Mouse (Mus musculus): ENCODE data around the gene Cmss1. TPM values are rescaled to one million over a fixed set of nuclear protein-coding genes. Genes with fewer than 3 reads are reported as not detected.

The Cmss1 gene
- polyA plus RNA-seq, 1 experiment: 18.8 TPM

GRCm38 (mm10) chr16:57568648-57569404 lies 37.8 kb downstream of the Cmss1 start:
- H3K27ac ChIP-seq (ENCODE audit: control insufficient read depth, insufficient read depth, low read depth, low read length, poor library complexity): no peak overlapping the region
- WGBS: 87% methylated on average over 7 of the region's 7 CpGs

GRCm38 (mm10) chr16:57566215-57566614 lies 40.4 kb downstream of the Cmss1 start:
- Histone ChIP-seq H3K4me3 (replicated peaks; ENCODE audit: control insufficient read depth, low read depth, low read length) (no peak overlapping the region), H3K4me1 (ENCODE audit: control insufficient read depth, insufficient read depth, low read length) (no peaks in the 10 kb centered on the region), H3K27ac (ENCODE audit: control insufficient read depth, insufficient read depth, low read depth, low read length, poor library complexity) (no peak overlapping the region)
- 81% methylated on average over 3 of the region's 3 CpGs for WGBS
- TF ChIP-seq POLR2A (IDR thresholded peaks at IDR 0.05; ENCODE audit: borderline replicate concordance, control insufficient read depth, low read depth, low read length) (no peak), CTCF (IDR thresholded peaks at IDR 0.05; ENCODE audit: control insufficient read depth, insufficient read depth, low read length) (no peak)

More at GRCm38 (mm10) chr16:57568648-57569404, 37.8 kb downstream of the Cmss1 start:
- Histone ChIP-seq H3K4me3 (replicated peaks; ENCODE audit: control insufficient read depth, low read depth, low read length) (no peak overlapping the region), H3K4me1 (ENCODE audit: control insufficient read depth, insufficient read depth, low read length) (no peaks in the 10 kb centered on the region; the same call in 1 of the 2 replicates)
- TF ChIP-seq POLR2A (IDR thresholded peaks at IDR 0.05; ENCODE audit: borderline replicate concordance, control insufficient read depth, low read depth, low read length): no peak
- TF ChIP-seq CTCF (IDR thresholded peaks at IDR 0.05; ENCODE audit: control insufficient read depth, insufficient read depth, low read length): no peak

- H3K4me1 ChIP-seq (ENCODE audit: control insufficient read depth, insufficient read depth, low read length): no peaks in the 10 kb centered on the region
- no peak overlapping the region for H3K4me3 ChIP-seq (replicated peaks; ENCODE audit: control insufficient read depth, low read depth, low read length)
- TF ChIP-seq CTCF (IDR thresholded peaks at IDR 0.05; ENCODE audit: control insufficient read depth, insufficient read depth, low read length) (no peak), POLR2A (IDR thresholded peaks at IDR 0.05; ENCODE audit: borderline replicate concordance, control insufficient read depth, low read depth, low read length) (no peak)
- H3K27ac ChIP-seq (ENCODE audit: control insufficient read depth, insufficient read depth, low read depth, low read length, poor library complexity): no peak overlapping the region
- WGBS: 51% methylated on average over 1 of the region's 1 CpGs
These were observed 41.9 kb downstream of the Cmss1 start for GRCm38 (mm10) chr16:57564807-57565206.

- Histone ChIP-seq H3K4me1 (ENCODE audit: control insufficient read depth, insufficient read depth, low read length) (no peaks in the 10 kb centered on the region), H3K4me3 (replicated peaks; ENCODE audit: control insufficient read depth, low read depth, low read length) (no peak overlapping the region), H3K27ac (ENCODE audit: control insufficient read depth, insufficient read depth, low read depth, low read length, poor library complexity) (no peak overlapping the region)
- 79% methylated on average over 3 of the region's 3 CpGs for WGBS
- TF ChIP-seq POLR2A (IDR thresholded peaks at IDR 0.05; ENCODE audit: borderline replicate concordance, control insufficient read depth, low read depth, low read length): no peak
These were observed 43.2 kb downstream of the Cmss1 start for GRCm38 (mm10) chr16:57563453-57563852.

- no peak overlapping the region for H3K27ac ChIP-seq (ENCODE audit: control insufficient read depth, insufficient read depth, low read depth, low read length, poor library complexity)
- H3K4me3 ChIP-seq (replicated peaks; ENCODE audit: control insufficient read depth, low read depth, low read length): no peak overlapping the region
- 74% methylated on average over 1 of the region's 1 CpGs for WGBS
- TF ChIP-seq CTCF (IDR thresholded peaks at IDR 0.05; ENCODE audit: control insufficient read depth, insufficient read depth, low read length): no peak
- no peak for TF ChIP-seq POLR2A (IDR thresholded peaks at IDR 0.05; ENCODE audit: borderline replicate concordance, control insufficient read depth, low read depth, low read length)
- no peaks in the 10 kb centered on the region; the same call in 1 of the 2 replicates for H3K4me1 ChIP-seq (ENCODE audit: control insufficient read depth, insufficient read depth, low read length)
These were observed 46.5 kb downstream of the Cmss1 start for GRCm38 (mm10) chr16:57560185-57560584.

- TF ChIP-seq CTCF (IDR thresholded peaks at IDR 0.05; ENCODE audit: control insufficient read depth, insufficient read depth, low read length) (no peak), POLR2A (IDR thresholded peaks at IDR 0.05; ENCODE audit: borderline replicate concordance, control insufficient read depth, low read depth, low read length) (no peak)
- Histone ChIP-seq H3K4me3 (replicated peaks; ENCODE audit: control insufficient read depth, low read depth, low read length) (no peak overlapping the region), H3K4me1 (ENCODE audit: control insufficient read depth, insufficient read depth, low read length) (no peaks in the 10 kb centered on the region; the same call in 1 of the 2 replicates), H3K27ac (ENCODE audit: control insufficient read depth, insufficient read depth, low read depth, low read length, poor library complexity) (no peak overlapping the region)
- 43% methylated on average over 3 of the region's 3 CpGs for WGBS
These were observed 48.4 kb downstream of the Cmss1 start for GRCm38 (mm10) chr16:57558258-57558657.

- H3K4me3 ChIP-seq (replicated peaks; ENCODE audit: control insufficient read depth, low read depth, low read length): no peak overlapping the region
- H3K27ac ChIP-seq (ENCODE audit: control insufficient read depth, insufficient read depth, low read depth, low read length, poor library complexity): no peak overlapping the region
- TF ChIP-seq POLR2A (IDR thresholded peaks at IDR 0.05; ENCODE audit: borderline replicate concordance, control insufficient read depth, low read depth, low read length) (no peak), CTCF (IDR thresholded peaks at IDR 0.05; ENCODE audit: control insufficient read depth, insufficient read depth, low read length) (no peak)
- no peaks in the 10 kb centered on the region; the same call in 1 of the 2 replicates for H3K4me1 ChIP-seq (ENCODE audit: control insufficient read depth, insufficient read depth, low read length)
- 79% methylated on average over 2 of the region's 2 CpGs for WGBS
These were observed 50.4 kb downstream of the Cmss1 start for GRCm38 (mm10) chr16:57556244-57556643.

GRCm38 (mm10) chr16:57555667-57556066 lies 51.0 kb downstream of the Cmss1 start:
- WGBS: 62% methylated on average over 4 of the region's 4 CpGs
- no peak overlapping the region for H3K4me3 ChIP-seq (replicated peaks; ENCODE audit: control insufficient read depth, low read depth, low read length)
- no peaks in the 10 kb centered on the region; the same call in 1 of the 2 replicates for H3K4me1 ChIP-seq (ENCODE audit: control insufficient read depth, insufficient read depth, low read length)
- no peak overlapping the region for H3K27ac ChIP-seq (ENCODE audit: control insufficient read depth, insufficient read depth, low read depth, low read length, poor library complexity)
- TF ChIP-seq CTCF (IDR thresholded peaks at IDR 0.05; ENCODE audit: control insufficient read depth, insufficient read depth, low read length) (no peak), POLR2A (IDR thresholded peaks at IDR 0.05; ENCODE audit: borderline replicate concordance, control insufficient read depth, low read depth, low read length) (no peak)

Data from bone marrow, adult 2 months (tissue).